In the genomic region with DNA sequence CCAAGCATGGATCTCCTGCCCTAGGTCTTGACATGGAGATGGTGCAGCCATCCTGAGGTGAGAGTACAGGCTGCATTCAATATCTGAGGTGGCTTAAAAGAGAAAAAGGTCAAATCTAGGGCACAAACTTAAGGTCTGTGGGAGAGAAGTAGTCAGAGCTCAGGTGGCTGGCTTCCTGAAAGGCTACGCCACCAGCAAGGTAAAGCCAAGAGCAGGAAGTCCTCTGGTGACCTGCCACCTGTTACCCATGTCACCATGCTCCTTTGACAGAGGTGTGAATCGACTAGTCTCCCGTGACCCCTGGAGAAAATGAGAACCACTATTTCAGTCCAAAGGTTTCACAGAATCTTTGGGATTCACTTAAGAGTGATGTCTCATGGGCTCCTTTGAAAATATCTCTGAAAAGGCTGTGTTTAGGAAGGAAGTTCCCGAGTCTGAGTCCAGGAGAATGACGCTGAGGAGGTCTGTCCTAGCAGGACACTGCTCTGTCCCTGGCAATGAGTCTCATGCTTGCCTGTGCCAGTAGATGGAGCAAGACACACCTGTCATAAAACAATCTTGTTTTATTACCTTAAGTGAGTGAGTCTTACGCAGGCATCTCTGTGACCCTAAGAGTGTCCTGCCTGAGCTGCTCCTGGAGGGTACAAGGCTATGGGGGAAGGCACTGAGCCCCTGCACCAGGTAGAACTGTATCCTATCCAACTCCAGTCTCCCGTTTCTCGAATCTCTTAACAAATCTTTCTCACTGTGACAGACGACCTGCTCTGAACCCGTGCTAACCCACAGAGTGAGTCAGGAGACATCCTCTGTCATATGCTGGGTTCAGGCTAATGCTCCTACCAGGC, we compare ENCODE assay signal across 12 mouse cellular contexts. TPM values are rescaled to one million over a fixed set of nuclear protein-coding genes. Genes with fewer than 3 reads are reported as not detected.
DNase-seq lines count a peak whose midpoint lies in the region; ATAC-seq and TF ChIP-seq lines count a peak whose summit lies in the region.
"Had no signal": no experiment of that assay in that cellular context is flagged by ENCODE, and none has a peak within 500 bp of the region (broad histone marks: within the 10 kb centered on the region; RNA-seq: fewer than 3 reads in every experiment).

No protein-coding gene starts in this region.

- H3K27ac ChIP-seq in embryonic facial prominence, embryonic 11.5 days (replicated peaks; ENCODE audit: low read depth, low read length) = no peak overlapping the region
- H3K27ac ChIP-seq in embryonic facial prominence, embryonic 10.5 days (replicated peaks) = no peak overlapping the region
- peak overlapping the region; percentile 13; the same call in 1 of the 2 replicates for H3K27ac ChIP-seq in left cerebral cortex, adult 2 months
- H3K27ac ChIP-seq in midbrain, embryonic 11.5 days (ENCODE audit: low read depth, low read length) = no peak overlapping the region
- H3K27ac ChIP-seq: heart, embryonic 13.5 days; limb, embryonic 13.5 days; midbrain, embryonic 13.5 days; stomach, embryonic 15.5 days had no signal

- TF ChIP-seq CTCF in left cerebral cortex, adult 2 months (IDR thresholded peaks at IDR 0.05) = peak; percentile 28

- H3K36me3 ChIP-seq in embryonic facial prominence, embryonic 11.5 days (replicated peaks; ENCODE audit: control insufficient read depth, insufficient read depth, low read depth, low read length) = no peaks in the 10 kb centered on the region
- no peaks in the 10 kb centered on the region for H3K36me3 ChIP-seq in embryonic facial prominence, embryonic 10.5 days (replicated peaks)
- H3K36me3 ChIP-seq in midbrain, embryonic 11.5 days (ENCODE audit: control insufficient read depth, insufficient read depth, low read length) = no peaks in the 10 kb centered on the region
- H3K36me3 ChIP-seq: heart, embryonic 13.5 days; limb, embryonic 13.5 days; midbrain, embryonic 13.5 days; stomach, embryonic 15.5 days had no signal

- no peaks in the 10 kb centered on the region for H3K27me3 ChIP-seq in embryonic facial prominence, embryonic 11.5 days (ENCODE audit: control insufficient read depth, insufficient read depth, low read length)
- no peaks in the 10 kb centered on the region for H3K27me3 ChIP-seq in embryonic facial prominence, embryonic 10.5 days (replicated peaks; ENCODE audit: low read depth, poor library complexity, severe bottlenecking)
- H3K27me3 ChIP-seq in midbrain, embryonic 11.5 days (ENCODE audit: control insufficient read depth, insufficient read depth, low read length) = no peaks in the 10 kb centered on the region
- H3K27me3 ChIP-seq: heart, embryonic 13.5 days; limb, embryonic 13.5 days; midbrain, embryonic 13.5 days; stomach, embryonic 15.5 days had no signal

- intact Hi-C loops in left cerebral cortex, adult 2 months (cut with DNase I) = no loop called here

- H3K4me3 ChIP-seq in embryonic facial prominence, embryonic 11.5 days (ENCODE audit: low read depth, low read length) = no peak overlapping the region
- no peak overlapping the region for H3K4me3 ChIP-seq in embryonic facial prominence, embryonic 10.5 days
- no peak overlapping the region for H3K4me3 ChIP-seq in left cerebral cortex, adult 2 months
- H3K4me3 ChIP-seq in midbrain, embryonic 11.5 days (ENCODE audit: low read depth, low read length) = no peak overlapping the region
- H3K4me3 ChIP-seq: heart, embryonic 13.5 days; limb, embryonic 13.5 days; midbrain, embryonic 13.5 days; stomach, embryonic 15.5 days had no signal

- DNase-seq in embryonic facial prominence, embryonic 11.5 days (ENCODE audit: low spot score) = no peak
- DNase-seq in embryonic facial prominence, embryonic 10.5 days (ENCODE audit: low spot score) = no peak
- no peak for DNase-seq in left cerebral cortex, adult 2 months (ENCODE audit: extremely low spot score in 1 of 2, low spot score in 2 of 2)
- no peak for DNase-seq in left cerebral cortex, adult 18-20 months (ENCODE audit: low spot score in 2 of 2)
- DNase-seq in naive thymus-derived CD4-positive, alpha-beta T cell, adult 2 months (ENCODE audit: low read depth) = peak; percentile 66
- no peak for DNase-seq in ovary, postnatal 14 days (ENCODE audit: low spot score)
- no peak for DNase-seq in midbrain, embryonic 11.5 days (ENCODE audit: low spot score, missing footprints)

- no peaks in the 10 kb centered on the region for H3K4me1 ChIP-seq in embryonic facial prominence, embryonic 11.5 days (ENCODE audit: control insufficient read depth, insufficient read depth, low read length)
- peaks cover 14% of the 10 kb centered on the region for H3K4me1 ChIP-seq in embryonic facial prominence, embryonic 10.5 days
- H3K4me1 ChIP-seq in midbrain, embryonic 11.5 days (ENCODE audit: control insufficient read depth, insufficient read depth, low read length) = no peaks in the 10 kb centered on the region
- H3K4me1 ChIP-seq: heart, embryonic 13.5 days; stomach, embryonic 15.5 days had no signal

- 66% methylated on average over 10 of the region's 10 CpGs for WGBS in embryonic facial prominence, embryonic 11.5 days
- 67% methylated on average over 10 of the region's 10 CpGs for WGBS in embryonic facial prominence, embryonic 10.5 days
- 74% methylated on average over 10 of the region's 10 CpGs for WGBS in midbrain, embryonic 11.5 days

- H3K9ac ChIP-seq in embryonic facial prominence, embryonic 11.5 days (replicated peaks; ENCODE audit: low read length) = no peak overlapping the region
- no peak overlapping the region for H3K9ac ChIP-seq in midbrain, embryonic 11.5 days (ENCODE audit: low read length)
- H3K9ac ChIP-seq: heart, embryonic 13.5 days; limb, embryonic 13.5 days; midbrain, embryonic 13.5 days; stomach, embryonic 15.5 days had no signal

- 0 out of 2 replicates have a peak, but pooled peaks have one; percentile 31 for ATAC-seq in embryonic facial prominence, embryonic 11.5 days (replicated peaks; ENCODE audit: insufficient number of reproducible peaks, low FRiP score, low TSS enrichment, low read depth)
- peak; percentile 50 for ATAC-seq in common myeloid progenitor, adult 5-6 weeks (replicated peaks; ENCODE audit: low read depth, poor library complexity, severe bottlenecking)
- no peak for ATAC-seq in midbrain, embryonic 11.5 days (ENCODE audit: low FRiP score)
- ATAC-seq: midbrain, embryonic 13.5 days had no signal

- no peaks in the 10 kb centered on the region for H3K9me3 ChIP-seq in embryonic facial prominence, embryonic 11.5 days (replicated peaks; ENCODE audit: control insufficient read depth, low read length)
- no peaks in the 10 kb centered on the region for H3K9me3 ChIP-seq in embryonic facial prominence, embryonic 10.5 days
- H3K9me3 ChIP-seq in midbrain, embryonic 11.5 days (ENCODE audit: control insufficient read depth, low read length) = no peaks in the 10 kb centered on the region
- H3K9me3 ChIP-seq: heart, embryonic 13.5 days; limb, embryonic 13.5 days; midbrain, embryonic 13.5 days; stomach, embryonic 15.5 days had no signal

- no peak overlapping the region for H3K4me2 ChIP-seq in embryonic facial prominence, embryonic 11.5 days (ENCODE audit: low read depth, low read length)
- H3K4me2 ChIP-seq in midbrain, embryonic 11.5 days = no peak overlapping the region
- H3K4me2 ChIP-seq: heart, embryonic 13.5 days; limb, embryonic 13.5 days; midbrain, embryonic 13.5 days; stomach, embryonic 15.5 days had no signal

RNA-seq across cellular contexts. Expression of a gene that starts 22.1 kb away (rescaled TPM):
- polyA plus RNA-seq in embryonic facial prominence, embryonic 11.5 days (2014; fragmentation: Nextera tagmentation; extraction: Ambion mirVana) = 3.1 and 3.6 TPM in 2 replicates
- polyA plus RNA-seq in embryonic facial prominence, embryonic 10.5 days (2016; fragmentation: Nextera tagmentation; extraction: Ambion mirVana) = 0.63 and 1.8 TPM in 2 replicates
- 100 to 1,000 TPM; 762 to 763 TPM for total RNA-seq in left cerebral cortex, adult 2 months (2021)
- 100 to 1,000 TPM; 673 to 751 TPM for total RNA-seq in left cerebral cortex, adult 18-20 months (2021)
- total RNA-seq in common myeloid progenitor, adult 5-6 weeks (2017) = 3.5 and 3.7 TPM in 2 replicates
- polyA plus RNA-seq in midbrain, embryonic 11.5 days (2014; fragmentation: Nextera tagmentation; extraction: Ambion mirVana) = 2.4 and 2.8 TPM in 2 replicates

Comparison
In these comparisons a context has a peak if more than half of its experiments do, and no peak if none do; other contexts are left out.
1. RNA of a gene that starts 22.1 kb away (total RNA-seq): 762 to 763 TPM in left cerebral cortex, adult 2 months and 673 to 751 TPM in left cerebral cortex, adult 18-20 months; 3.5 to 3.7 TPM in common myeloid progenitor, adult 5-6 weeks; every median in the first group is over 100 times any median in the second.